Mouse (Mus musculus): ENCODE results near the gene Gm3448.
A peak's percentile ranks its signal among the peaks of the same experiment; 100 is the strongest.
"Not testable (repeated sequence)": the region's sequence is repeated elsewhere in the genome, so short reads cannot be mapped to it uniquely, and the experiment has no call there.

Gm3448 gene

DNA sequence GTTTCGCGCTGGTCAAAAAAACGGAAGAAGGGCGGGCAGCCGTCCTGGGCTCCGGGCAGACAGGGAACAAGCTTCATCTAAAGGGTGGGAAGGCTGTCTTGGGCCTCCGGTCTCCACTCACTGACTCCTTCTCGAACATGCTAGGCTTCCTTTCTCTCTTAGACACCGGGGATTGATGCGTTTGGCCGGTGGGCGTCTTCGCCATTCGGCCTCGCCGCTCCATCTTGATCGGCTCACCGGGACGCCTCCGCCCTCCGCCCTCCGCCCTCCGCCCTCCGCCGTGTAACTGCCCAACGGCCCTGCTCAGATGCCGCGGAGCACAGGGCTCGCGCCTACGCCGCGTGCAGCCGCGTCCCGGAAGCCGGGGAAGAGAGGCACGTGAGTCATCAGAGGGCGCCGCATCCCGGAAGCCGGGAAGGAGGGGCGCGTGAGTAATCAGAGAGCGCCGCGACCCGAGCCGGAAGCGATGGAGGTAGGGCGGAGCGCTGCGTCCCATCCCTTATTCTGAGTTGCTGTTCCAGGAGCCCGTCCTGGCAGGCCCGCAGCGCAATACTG lies at the start of gene Gm3448, which contains the start of the genes Ermard and Tcte3:
Gene Gm3448, minus strand, starts transcription at position 363 of the 555 bp plus-strand sequence.
Gene Ermard, plus strand, starts transcription at position 34 of the 555 bp plus-strand sequence.
Gene Tcte3, minus strand, starts transcription at position 314 of the 555 bp plus-strand sequence.
- DNase-seq (ENCODE audit: low spot score in 2 of 2): peak; percentile 18 to 33

DNA sequence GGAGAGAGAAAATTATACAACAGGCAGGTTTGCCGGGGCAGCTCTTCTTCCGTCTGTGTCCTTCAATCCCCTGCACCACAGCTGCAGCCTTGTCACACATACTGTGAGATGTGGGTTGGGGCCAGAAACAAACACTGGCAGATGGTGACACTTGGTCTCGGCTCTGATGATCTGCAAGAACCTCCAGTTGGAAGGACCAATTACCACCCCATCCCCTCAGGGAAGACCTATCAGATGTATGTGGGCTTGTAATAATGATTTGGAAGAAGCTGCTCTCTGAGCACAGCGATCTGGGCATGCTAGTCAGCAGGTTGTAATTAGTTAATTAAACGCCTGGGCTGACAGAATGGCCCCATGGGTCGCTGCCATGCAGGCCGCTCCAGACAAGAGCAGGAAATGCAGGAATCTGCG lies 47.3 kb upstream of the Gm3448 start:
- no peak for DNase-seq (ENCODE audit: low spot score in 2 of 2)

DNA sequence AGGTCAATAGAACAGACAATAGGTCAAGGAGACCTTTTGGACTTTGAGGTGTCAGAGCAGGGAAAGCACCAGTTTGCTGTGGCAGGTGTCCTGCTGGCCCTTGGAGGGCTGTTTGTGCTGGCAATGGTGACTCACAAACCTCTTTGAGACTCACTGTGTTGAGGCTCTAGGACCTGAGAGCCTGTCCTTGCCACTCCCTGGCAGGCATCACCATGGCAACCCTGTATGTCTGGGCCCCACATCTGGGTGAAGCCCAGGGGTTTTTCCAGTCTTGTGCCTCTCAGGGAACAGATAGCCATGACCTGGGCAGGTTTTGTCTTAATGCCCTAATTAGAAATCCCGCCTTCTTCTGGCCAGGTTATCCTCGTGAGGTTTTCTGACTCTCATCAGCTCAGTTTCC lies 46.8 kb upstream of the Gm3448 start:
- no peak for DNase-seq (ENCODE audit: low spot score in 2 of 2)

DNA sequence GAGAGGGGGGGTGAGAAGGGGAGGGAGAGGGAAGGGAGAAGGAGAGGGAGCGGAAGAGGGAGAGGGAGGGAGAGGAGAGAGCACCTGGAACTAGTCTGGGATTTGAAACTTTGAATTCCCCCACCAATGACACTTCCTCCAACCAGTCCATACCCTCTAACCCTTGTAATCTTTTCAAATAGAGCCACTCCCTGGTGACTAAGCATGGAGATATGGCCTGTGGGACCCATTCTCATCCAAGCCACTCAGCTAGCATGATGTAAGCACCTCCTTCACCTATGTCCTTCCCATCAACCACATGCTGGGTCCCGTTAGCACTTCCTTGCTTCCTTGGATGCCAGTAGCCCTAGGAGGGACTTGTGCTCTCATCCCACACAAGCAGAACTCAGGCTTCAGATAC lies 43.7 kb upstream of the Gm3448 start:
- no peak for DNase-seq (ENCODE audit: low spot score in 2 of 2)

DNA sequence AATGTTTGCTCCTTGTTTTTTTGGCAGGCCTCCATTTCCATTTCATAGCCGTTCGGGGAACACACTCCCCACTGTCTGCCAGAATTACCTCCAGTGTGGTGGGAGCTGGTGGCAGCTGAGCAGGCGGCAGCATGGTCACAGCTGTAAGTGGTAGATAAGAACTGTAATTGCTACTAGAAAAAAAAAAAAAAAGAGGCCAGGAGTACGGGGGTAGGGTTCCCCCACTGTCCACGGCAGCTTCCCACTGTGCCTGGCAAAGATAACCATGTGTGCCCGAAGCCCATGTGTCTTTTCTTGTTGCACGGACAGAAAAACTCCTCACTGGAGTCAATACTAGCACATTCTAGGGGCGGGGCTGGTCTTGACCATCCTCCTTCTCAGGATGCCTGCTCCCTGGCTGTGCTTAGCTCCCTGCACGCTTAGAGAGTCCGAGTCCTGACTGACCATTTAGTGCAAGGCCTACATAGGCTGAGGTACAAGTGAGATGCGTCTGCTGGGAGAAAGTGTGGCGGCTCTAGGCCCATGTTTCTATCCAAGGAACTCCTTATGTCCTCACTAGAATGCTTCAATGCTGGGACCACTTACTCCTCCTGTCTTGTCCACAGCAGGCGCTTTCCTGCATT lies 43.0 kb upstream of the Gm3448 start:
- DNase-seq (ENCODE audit: low spot score in 2 of 2): peak in 1 of 2 experiments; percentile 12

DNA sequence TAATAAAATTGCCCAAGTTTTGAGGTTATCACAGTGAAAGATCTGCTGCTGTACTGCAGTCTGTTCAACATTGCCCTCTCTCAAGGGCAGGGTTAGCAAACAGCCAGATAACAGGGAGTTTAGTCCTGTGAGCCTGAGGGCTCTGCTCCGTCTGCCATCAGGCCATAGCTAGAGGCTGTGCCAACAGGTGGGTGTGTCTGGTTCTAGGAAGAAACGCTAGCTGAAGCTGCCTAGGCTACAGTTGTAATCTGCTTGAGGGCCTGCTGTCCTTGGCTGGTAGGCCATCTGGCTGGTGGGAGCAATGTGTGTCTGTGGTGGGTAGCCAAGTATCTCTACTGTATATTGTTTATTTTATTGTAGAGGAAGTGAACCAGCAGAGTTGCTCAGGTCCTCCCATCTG lies 36.2 kb upstream of the Gm3448 start:
- no peak for DNase-seq (ENCODE audit: low spot score in 2 of 2)

DNA sequence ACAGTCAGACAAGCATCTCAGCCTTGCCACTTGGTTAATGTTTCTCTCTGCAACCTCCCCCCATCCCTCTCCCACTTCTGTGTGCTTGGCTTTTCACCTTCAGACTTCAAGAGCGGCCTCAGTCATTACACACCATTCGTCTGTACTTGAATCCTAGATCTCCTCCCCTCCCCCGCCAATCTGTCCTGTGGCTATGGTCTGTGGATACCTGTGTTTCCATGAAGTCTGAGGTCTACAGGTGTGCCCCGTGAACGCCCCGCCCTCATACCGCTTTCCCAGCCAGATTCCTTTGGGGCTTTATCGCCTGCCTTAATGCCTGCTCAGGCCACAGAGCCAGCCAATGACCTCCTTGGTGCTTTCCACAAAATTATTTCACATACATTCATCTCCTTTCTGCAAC lies 33.7 kb upstream of the Gm3448 start:
- DNase-seq (ENCODE audit: low spot score in 2 of 2): no peak

DNA sequence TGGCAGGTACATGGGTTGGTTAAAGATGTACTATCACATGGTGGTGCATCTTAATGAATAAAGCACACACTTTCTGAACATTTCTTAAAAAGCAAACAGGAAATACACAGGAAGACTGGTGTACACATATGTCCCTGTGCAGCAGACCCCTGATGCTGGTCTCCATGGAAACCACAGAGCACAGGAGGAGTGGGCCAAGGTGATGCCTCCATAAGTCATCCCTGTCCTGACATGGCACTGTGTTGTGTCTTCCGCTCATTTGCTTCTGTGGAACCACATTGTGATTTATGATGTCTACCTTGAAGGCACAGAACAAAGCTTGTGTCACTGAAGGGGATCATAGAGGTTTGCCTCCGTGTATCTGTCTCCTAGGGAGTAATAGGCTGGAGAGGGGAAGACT lies 30.9 kb upstream of the Gm3448 start:
- DNase-seq (ENCODE audit: low spot score in 2 of 2): no peak

DNA sequence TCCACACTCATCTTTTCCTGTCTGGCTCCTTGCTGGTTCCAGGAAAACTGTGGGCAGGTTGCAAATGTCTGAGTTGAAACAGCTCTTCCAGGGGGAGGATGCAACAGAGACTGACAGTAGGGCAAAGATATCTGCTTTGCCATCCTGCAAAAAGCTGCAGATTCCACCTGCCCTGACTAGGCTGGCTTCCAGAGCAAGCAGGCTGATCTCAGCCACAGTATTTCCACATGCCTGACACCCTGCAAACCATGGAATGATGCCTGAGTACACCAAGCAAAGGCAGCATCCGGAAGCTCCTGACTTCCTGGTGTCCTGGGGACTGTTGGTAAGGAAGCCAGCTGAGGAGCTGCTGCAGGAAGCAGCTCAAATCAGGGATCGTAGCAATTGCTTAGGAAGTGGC lies 27.8 kb upstream of the Gm3448 start:
- DNase-seq (ENCODE audit: low spot score in 2 of 2): no peak

DNA sequence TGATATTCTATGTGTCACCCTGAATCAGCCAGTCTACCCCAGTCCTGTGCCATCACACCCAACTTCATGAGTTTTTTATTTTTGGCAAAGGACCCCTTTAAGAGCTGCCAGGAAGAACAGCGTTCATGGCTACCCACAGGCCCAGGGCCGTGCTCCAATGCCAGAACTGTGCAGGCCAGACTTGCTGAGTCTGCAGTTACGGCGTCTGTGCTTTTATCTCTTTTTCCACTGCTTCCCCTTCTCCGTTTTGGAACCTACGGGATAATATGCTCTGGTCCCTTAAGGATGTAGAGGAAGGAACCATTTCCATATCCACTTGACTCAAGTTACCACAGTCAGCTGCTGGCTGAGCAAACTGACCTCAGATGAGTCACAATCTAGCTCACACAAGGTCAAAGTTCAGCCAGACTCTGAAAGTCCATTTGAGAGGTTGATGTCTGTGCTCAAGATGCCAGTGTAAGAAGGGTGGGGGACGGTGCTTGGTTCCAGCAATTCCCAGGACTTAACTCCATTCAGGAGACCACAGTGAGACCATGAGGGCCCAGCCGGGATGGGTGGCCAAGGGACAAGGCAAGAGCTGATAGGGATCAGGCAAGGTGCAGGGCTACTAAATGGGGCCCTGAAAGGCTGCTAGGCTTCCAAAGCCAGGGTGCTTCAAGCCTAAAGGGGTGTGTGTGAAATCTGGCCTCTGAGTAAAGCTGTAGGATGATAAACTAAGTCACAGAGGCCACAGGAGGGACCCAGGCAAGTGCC lies 26.9 kb upstream of the Gm3448 start:
- no peak for DNase-seq (ENCODE audit: low spot score in 2 of 2)

DNA sequence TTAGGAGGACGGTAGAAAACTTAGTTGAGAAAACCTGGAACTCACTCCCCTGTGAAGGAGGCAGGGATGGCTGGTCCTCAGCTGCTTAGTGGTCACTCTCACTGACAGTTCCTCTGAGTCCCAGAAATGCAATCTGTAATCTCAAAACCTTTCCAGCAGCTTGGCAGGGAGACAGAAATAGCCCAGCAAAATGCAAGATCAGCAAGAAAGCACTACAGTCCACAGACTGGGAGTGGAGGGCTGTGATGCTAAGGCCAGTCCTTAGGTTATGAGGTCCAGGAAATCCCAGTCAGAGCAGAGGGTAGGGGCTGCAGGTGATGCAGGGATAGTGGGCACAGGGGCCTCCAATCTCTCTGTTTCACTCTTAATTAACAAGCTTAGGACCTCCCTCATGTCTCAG lies 25.6 kb upstream of the Gm3448 start:
- DNase-seq (ENCODE audit: low spot score in 2 of 2): no peak

DNA sequence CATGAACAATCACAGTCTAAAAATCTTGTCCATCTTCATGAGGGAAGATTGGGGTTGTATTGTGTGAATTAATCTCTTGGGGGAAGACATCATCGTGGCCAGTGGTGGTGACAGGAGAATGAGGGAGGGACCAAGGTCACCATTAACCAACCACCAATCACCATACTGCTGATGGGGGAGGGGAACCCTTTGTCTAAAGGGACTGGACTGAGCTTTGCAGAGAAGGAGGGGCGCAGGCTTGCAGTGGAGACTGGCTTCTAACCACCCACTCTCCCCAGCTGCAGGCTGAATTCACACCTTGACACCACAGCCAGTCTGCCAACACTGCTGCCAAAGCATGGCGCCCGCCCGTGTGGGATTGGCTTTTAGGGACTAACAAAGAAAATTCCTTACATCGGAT lies 24.7 kb upstream of the Gm3448 start:
- no peak for DNase-seq (ENCODE audit: low spot score in 2 of 2)

DNA sequence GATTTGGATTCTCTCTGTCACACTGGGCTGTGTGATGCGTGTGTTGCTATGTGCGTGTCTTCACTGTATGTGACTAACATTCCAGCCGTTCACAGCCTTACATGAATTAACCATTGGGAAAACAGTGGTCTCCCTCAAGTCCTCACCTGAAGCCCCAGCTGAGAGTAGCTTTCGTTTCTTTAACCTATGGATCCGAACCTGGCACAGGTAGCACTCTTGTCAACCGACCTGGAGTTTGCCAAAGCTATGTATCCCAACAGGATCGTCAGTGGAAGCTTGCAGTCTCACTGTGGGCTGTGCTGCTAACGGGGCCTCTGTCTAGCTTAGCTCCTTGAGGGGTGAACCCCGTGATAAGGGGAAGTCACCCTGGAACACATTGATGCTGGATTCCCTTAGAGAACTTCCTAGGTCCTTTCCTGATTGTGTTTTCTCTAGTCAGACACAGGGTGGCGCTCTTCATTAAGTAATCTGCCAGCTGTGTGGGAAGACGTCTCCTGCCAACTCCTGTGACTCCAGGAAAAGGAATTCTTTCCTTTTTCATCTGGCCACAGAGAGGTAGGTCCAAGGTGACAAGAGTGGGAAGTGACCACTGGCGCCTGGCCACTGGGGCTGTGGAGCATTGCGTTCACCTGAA lies 24.2 kb upstream of the Gm3448 start:
- DNase-seq (ENCODE audit: low spot score in 2 of 2): no peak

DNA sequence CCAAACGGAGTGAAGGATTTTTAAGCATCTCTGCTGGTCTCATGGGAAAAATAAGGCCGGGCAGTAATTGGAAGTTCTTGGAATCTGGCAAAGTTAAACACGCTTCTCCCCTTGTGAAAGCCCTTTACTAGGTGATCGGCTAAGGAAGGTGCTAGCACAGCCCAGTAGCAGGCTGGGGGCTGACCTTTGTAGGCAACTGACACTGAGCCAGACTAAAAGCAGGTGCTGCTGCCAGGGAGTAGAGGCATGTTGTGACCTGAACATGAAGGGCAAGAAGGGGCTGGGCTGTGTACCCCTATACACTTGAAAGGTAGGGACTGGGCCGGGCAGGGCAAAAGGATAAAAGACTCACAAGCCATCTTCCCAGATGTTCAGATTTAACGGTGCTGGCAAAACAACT lies 19.0 kb upstream of the Gm3448 start:
- no peak for DNase-seq (ENCODE audit: low spot score in 2 of 2)

DNA sequence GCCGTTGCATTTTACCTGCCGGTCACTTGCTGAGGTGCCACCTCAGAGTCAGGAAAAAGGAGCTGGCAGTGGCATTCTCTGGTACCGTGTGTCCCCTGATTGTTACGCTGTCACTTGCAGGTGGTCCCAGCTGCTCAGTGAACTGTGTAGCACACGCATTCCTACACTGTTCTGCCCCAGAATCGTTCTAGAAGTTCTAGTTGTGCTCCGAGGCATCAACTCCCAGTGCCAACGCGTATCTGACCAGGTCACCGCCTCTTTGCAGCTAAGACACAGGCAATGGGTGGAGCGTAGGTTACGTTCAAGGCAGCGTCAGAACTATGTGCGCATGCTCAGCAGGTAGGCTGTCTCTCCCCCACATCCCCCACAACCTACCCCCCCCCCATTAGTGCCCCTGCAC lies 18.3 kb upstream of the Gm3448 start:
- no peak for DNase-seq (ENCODE audit: low spot score in 2 of 2)

DNA sequence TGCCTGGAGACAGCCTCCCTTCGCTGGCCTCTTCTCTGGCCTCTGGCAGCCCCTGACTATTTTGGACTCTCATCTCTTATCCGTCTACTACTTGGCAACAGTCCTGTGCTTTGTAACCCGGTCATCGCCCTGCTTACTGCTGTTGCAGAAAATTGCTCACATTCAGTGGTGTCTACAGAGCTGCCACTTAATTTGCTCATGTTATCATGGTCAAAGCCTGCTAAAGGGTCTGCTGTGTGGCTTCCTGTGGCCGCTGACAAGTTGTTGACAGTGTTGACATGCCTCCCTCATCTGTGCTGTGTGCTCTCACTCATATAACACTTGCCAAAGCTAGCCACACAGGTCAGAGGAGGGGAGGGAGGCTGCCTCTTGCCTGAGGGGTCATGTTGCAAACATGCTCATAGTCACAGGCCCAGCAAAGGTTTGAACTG lies 16.8 kb upstream of the Gm3448 start:
- DNase-seq (ENCODE audit: low spot score in 2 of 2): no peak

DNA sequence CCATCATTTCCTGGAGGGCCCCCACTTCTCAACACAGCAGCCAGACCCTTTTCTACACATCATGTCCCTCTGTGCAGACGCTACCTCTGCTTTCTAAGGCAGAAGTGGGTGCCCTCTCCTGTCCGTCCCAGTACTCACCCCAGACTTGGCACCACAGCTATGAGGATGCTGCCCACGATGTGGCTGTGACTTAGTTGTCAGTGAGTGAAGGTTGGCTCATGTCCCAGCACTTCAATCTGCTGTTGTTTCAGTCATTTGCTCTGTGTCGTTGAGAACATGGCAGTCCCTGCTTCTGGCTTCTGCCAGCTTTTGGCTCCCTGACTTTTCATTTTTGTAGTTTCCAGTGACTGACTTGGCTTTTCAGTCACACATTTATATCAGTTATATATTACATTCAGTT lies 14.6 kb upstream of the Gm3448 start:
- DNase-seq (ENCODE audit: low spot score in 2 of 2): no peak

DNA sequence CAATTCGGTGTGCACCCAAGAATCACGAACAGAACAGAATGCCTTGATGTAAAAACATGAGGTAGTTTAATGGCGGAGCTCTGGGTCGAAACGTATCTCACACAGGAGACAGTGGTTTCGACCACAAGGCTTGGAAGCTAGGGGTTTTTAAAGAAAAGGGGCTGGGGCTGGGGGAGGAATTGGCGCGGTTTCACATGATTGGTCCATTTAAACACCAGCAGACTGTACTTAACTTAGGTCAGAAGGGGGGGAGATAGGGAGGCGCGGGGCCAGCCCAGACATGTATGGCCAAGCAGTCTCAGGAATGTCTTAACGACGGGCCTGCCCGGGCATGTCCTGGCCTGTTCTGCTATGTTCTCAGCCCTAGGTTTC lies 12.5 kb upstream of the Gm3448 start:
- DNase-seq (ENCODE audit: low spot score in 2 of 2): not testable (repeated sequence)

DNA sequence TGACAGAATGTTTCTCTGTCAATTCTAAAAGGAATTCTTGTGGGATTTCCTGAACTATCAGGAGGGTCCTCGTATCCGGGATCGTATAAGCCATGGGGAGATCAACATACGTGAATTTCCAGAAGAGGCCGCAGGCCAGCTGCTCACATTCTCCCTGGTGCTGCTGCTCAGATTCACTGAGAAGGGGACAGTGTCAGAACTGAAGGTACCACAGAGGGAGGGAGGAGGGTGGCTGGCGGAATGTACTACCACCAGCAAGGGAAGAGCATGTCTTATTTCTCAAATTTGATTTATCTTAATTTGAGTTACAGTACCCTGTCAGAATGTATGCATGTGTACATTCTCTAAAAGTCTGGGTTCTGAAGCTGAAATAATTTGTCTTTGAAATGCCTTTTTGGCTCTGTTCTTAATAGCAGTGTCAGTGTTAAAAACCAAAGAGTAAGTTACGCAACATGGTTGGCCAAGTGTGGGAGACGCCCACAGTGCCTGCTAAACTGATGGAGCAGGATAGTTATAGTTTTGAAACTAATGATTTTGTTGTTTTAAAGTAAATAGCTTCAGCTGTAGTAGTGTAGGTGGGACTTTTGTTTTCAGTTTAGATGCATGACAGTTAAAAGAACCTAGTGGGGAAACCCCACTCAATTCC lies 12.0 kb upstream of the Gm3448 start:
- DNase-seq (ENCODE audit: low spot score in 2 of 2): not testable (repeated sequence)

DNA sequence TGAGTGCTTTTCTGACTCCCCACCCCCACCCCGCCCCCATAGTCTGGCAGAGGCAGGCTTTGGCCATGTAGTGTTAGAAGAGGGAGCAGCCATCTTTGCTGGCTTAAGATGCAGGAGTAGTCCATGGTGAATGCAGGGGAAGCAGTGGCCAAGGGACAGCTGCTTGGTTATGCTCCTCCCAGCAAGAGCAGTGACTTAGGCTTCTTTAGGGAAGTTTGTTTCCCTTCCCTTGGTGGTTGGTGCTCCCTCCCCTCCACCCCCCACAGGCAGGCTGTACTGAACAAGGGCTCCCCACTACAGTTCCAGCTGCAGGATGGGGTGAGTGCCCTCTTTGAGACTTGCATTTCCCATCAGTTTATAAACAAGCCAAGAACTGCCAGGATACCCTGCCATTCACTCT lies 11.4 kb upstream of the Gm3448 start:
- DNase-seq (ENCODE audit: low spot score in 2 of 2): not testable (repeated sequence)

DNA sequence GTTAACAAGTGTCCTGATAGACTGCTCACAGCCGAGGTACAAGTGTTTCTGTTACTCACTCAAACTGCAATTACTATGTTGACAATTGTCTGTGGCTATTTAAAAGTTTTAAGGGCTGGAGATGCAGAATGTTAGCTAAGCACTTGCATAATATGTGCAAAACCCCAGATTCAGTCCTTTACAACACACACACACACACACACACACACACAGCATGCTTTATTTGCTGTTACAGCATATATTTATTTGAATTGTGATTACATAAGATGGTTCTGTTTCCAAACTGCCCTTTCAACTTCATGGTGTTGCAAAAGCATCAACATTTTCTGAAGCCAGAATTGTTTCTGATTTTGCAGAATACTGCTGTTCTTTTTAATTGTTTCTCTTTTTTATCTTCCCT lies 9.0 kb upstream of the Gm3448 start:
- DNase-seq (ENCODE audit: low spot score in 2 of 2): not testable (repeated sequence)

DNA sequence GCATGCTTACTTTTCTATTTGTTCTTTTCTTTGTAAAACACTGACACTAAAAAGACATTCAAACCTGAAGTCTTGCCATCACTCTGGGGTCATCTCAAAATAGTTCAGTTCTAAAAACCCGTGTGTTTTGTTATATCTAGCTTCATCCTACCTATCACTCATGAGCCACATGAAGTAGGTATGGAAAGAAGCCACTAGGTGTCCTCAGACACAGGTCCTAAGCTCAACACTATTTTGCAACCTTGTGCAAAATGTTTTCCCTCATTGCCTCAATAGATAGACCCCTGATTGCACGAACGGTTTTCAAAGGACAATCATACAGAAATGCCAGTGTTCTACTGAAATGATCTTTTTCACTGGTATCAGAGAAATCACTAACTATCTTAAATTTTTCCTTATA lies 882 bp downstream of the Gm3448 start:
- not testable (repeated sequence) for DNase-seq (ENCODE audit: low spot score in 2 of 2)
